24 mouse cellular contexts compared by ENCODE assay signal in genomic region chr6:8093556-8093955, GRCm38 (mm10).
A peak's percentile ranks its signal among the peaks of the same experiment; 100 is the strongest.
DNase-seq lines count a peak whose midpoint lies in the region; ATAC-seq and TF ChIP-seq lines count a peak whose summit lies in the region.
"Had no signal": no experiment of that assay in that cellular context is flagged by ENCODE, and none has a peak within 500 bp of the region (broad histone marks: within the 10 kb centered on the region; RNA-seq: fewer than 3 reads in every experiment).

No protein-coding gene starts in this region.

- no peak overlapping the region for H3K4me3 ChIP-seq in lung, embryonic 15.5 days
- H3K4me3 ChIP-seq in stomach, embryonic 14.5 days (ENCODE audit: low read depth, low read length): no peak overlapping the region
- no peak overlapping the region for H3K4me3 ChIP-seq in stomach, postnatal 0 days (ENCODE audit: low read depth, low read length)
- H3K4me3 ChIP-seq: embryonic facial prominence, embryonic 12.5 days; embryonic facial prominence, embryonic 15.5 days; gastrocnemius, adult 2 months; heart, embryonic 12.5 days; heart, embryonic 15.5 days; hindbrain, embryonic 10.5 days; hindbrain, embryonic 13.5 days had no signal

- no peak overlapping the region for H3K9ac ChIP-seq in lung, embryonic 15.5 days
- no peak overlapping the region for H3K9ac ChIP-seq in stomach, embryonic 14.5 days (replicated peaks; ENCODE audit: low read depth, low read length)
- no peak overlapping the region for H3K9ac ChIP-seq in stomach, postnatal 0 days (ENCODE audit: low read length)
- H3K9ac ChIP-seq: embryonic facial prominence, embryonic 12.5 days; embryonic facial prominence, embryonic 15.5 days; forebrain, postnatal 0 days; heart, embryonic 12.5 days; heart, embryonic 15.5 days; hindbrain, embryonic 13.5 days had no signal

- intact Hi-C loops in heart, postnatal 10 days (cut with DNase I): loop anchor here (5.0 kb wide), 1 partner anchor 89 kb away; no protein-coding TSS in a partner anchor

- TF ChIP-seq EP300 in stomach, postnatal 0 days (optimal IDR thresholded peaks at IDR 0.05): no peak

- H3K4me2 ChIP-seq in lung, embryonic 15.5 days: no peak overlapping the region
- no peak overlapping the region for H3K4me2 ChIP-seq in stomach, embryonic 14.5 days (replicated peaks; ENCODE audit: low read depth, low read length)
- no peak overlapping the region for H3K4me2 ChIP-seq in stomach, postnatal 0 days (replicated peaks; ENCODE audit: low read depth)
- H3K4me2 ChIP-seq: embryonic facial prominence, embryonic 12.5 days; embryonic facial prominence, embryonic 15.5 days; heart, embryonic 12.5 days; heart, embryonic 15.5 days; hindbrain, embryonic 13.5 days had no signal

- ATAC-seq in lung, embryonic 15.5 days (ENCODE audit: borderline replicate concordance, extremely low read depth, low FRiP score, low TSS enrichment): peak; percentile 52; the same call in 1 of the 2 replicates
- ATAC-seq in stomach, embryonic 14.5 days (ENCODE audit: insufficient number of reproducible peaks, insufficient read depth, low FRiP score, low read depth): no peak
- ATAC-seq in stomach, postnatal 0 days (ENCODE audit: low FRiP score, low TSS enrichment): no peak
- ATAC-seq: activated CD4-positive, CD25-positive, alpha-beta regulatory T cell, adult 4 months; forebrain, embryonic 14.5 days; forebrain, postnatal 0 days; hindbrain, embryonic 16.5 days had no signal

- no peaks in the 10 kb centered on the region for H3K27me3 ChIP-seq in lung, embryonic 15.5 days
- no peaks in the 10 kb centered on the region for H3K27me3 ChIP-seq in stomach, embryonic 14.5 days (ENCODE audit: control insufficient read depth, insufficient read depth, low read length)
- no peaks in the 10 kb centered on the region for H3K27me3 ChIP-seq in stomach, postnatal 0 days (ENCODE audit: control insufficient read depth, insufficient read depth, low read length)
- H3K27me3 ChIP-seq: embryonic facial prominence, embryonic 12.5 days; embryonic facial prominence, embryonic 15.5 days; heart, embryonic 12.5 days; heart, embryonic 15.5 days; hindbrain, embryonic 13.5 days had no signal

- H3K36me3 ChIP-seq in lung, embryonic 15.5 days: no peaks in the 10 kb centered on the region
- no peaks in the 10 kb centered on the region for H3K36me3 ChIP-seq in stomach, embryonic 14.5 days (ENCODE audit: control insufficient read depth, insufficient read depth, low read length)
- no peaks in the 10 kb centered on the region for H3K36me3 ChIP-seq in stomach, postnatal 0 days (ENCODE audit: control insufficient read depth, insufficient read depth, low read length)
- H3K36me3 ChIP-seq: embryonic facial prominence, embryonic 12.5 days; embryonic facial prominence, embryonic 15.5 days; heart, embryonic 12.5 days; heart, embryonic 15.5 days; hindbrain, embryonic 10.5 days; hindbrain, embryonic 13.5 days had no signal

- DNase-seq in heart, adult 11 months: peak; percentile 84
- no peak for DNase-seq in heart, postnatal 10 days
- no peak for DNase-seq in lung, postnatal 14 days
- DNase-seq in stomach, postnatal 0 days (ENCODE audit: low spot score): no peak
- no peak for DNase-seq in layer of hippocampus, adult 9-11 months
- DNase-seq: adrenal gland, adult 8-10 months; adrenal gland, postnatal 25 days; cerebellum, adult 18-20 months; cerebellum, adult 9-10 months; cerebellum, postnatal 14 days; forebrain, postnatal 0 days; gastrocnemius, adult 2 months; gastrocnemius, postnatal 14 days had no signal

- 40% methylated on average over 7 of the region's 7 CpGs for WGBS in lung, embryonic 15.5 days
- 55% methylated on average over 7 of the region's 7 CpGs for WGBS in stomach, embryonic 14.5 days
- WGBS in stomach, postnatal 0 days: 66% methylated on average over 7 of the region's 7 CpGs

- H3K4me1 ChIP-seq in lung, embryonic 15.5 days: peaks cover 15% of the 10 kb centered on the region
- no peaks in the 10 kb centered on the region for H3K4me1 ChIP-seq in stomach, embryonic 14.5 days (ENCODE audit: control insufficient read depth, insufficient read depth, low read length)
- no peaks in the 10 kb centered on the region for H3K4me1 ChIP-seq in stomach, postnatal 0 days (replicated peaks; ENCODE audit: control insufficient read depth, insufficient read depth)
- H3K4me1 ChIP-seq: embryonic facial prominence, embryonic 12.5 days; embryonic facial prominence, embryonic 15.5 days; hindbrain, embryonic 10.5 days had no signal

- TF ChIP-seq CTCF in stomach, postnatal 0 days (IDR thresholded peaks at IDR 0.05; ENCODE audit: low read depth): no peak

- no peaks in the 10 kb centered on the region for H3K9me3 ChIP-seq in lung, embryonic 15.5 days
- no peaks in the 10 kb centered on the region for H3K9me3 ChIP-seq in stomach, embryonic 14.5 days (ENCODE audit: control insufficient read depth, low read depth, low read length)
- no peaks in the 10 kb centered on the region for H3K9me3 ChIP-seq in stomach, postnatal 0 days (ENCODE audit: control insufficient read depth, low read length)
- H3K9me3 ChIP-seq: embryonic facial prominence, embryonic 12.5 days; embryonic facial prominence, embryonic 15.5 days; heart, embryonic 12.5 days; heart, embryonic 15.5 days; hindbrain, embryonic 10.5 days; hindbrain, embryonic 13.5 days had no signal

- peak overlapping the region; percentile 50 for H3K27ac ChIP-seq in lung, embryonic 15.5 days
- H3K27ac ChIP-seq in stomach, embryonic 14.5 days (ENCODE audit: low read length): peak overlapping the region; percentile 39; the same call in 1 of the 2 replicates
- H3K27ac ChIP-seq in stomach, postnatal 0 days (replicated peaks): no peak overlapping the region
- H3K27ac ChIP-seq: embryonic facial prominence, embryonic 12.5 days; embryonic facial prominence, embryonic 15.5 days; heart, embryonic 15.5 days; hindbrain, embryonic 10.5 days; hindbrain, embryonic 13.5 days had no signal
